Mouse (Mus musculus): Measurements from ENCODE around the gene Slit2. TPM values are rescaled to one million over a fixed set of nuclear protein-coding genes. Genes with fewer than 3 reads are reported as not detected.

The Slit2 gene
- polyA plus RNA-seq, 1 experiment = 4.9 TPM

DNA sequence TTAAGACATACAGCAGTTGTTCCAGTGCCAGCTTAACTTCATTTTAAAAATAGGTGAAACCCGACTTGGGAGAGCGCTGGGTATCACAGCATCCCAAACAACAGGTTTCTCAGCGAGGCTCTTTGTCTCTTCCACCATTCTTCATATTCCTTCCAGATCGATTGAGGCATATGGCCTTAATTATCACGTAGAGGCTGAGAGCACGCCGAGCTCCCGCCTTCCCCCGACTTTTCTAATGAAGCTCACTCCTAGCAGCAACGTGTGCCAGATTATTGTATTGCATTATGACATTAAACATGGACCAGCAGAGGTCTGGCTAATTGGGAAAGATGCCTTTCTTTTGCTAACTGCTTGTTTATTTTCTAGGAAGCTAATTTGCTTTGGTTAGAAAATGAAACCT is 75.7 kb downstream of the Slit2 start:
- H3K79me2 ChIP-seq (ENCODE audit: control insufficient read depth, insufficient read depth) = no peaks in the 10 kb centered on the region
- no peak overlapping the region for H3K4me3 ChIP-seq (ENCODE audit: insufficient read depth, poor library complexity, severe bottlenecking)
- no peaks in the 10 kb centered on the region for H3K36me3 ChIP-seq (ENCODE audit: control insufficient read depth, insufficient read depth)
- TF ChIP-seq MYOD1 (IDR thresholded peaks at IDR 0.05; ENCODE audit: control insufficient read depth, insufficient read length, low read depth) (no peak), USF1 (IDR thresholded peaks at IDR 0.05; ENCODE audit: low read depth) (no peak), FOSL1 (IDR thresholded peaks at IDR 0.05; ENCODE audit: insufficient read depth, low read length, poor library complexity, severe bottlenecking) (no peak), CEBPB (IDR thresholded peaks at IDR 0.05; ENCODE audit: low read depth) (no peak), MYOG (IDR thresholded peaks at IDR 0.05; ENCODE audit: control insufficient read depth, extremely low read depth, insufficient read length) (no peak), MAX (IDR thresholded peaks at IDR 0.05) (no peak), CTCF (IDR thresholded peaks at IDR 0.05; ENCODE audit: control insufficient read depth, insufficient read depth, insufficient read length) (no peak)
- H3K79me3 ChIP-seq (ENCODE audit: low read depth) = no peaks in the 10 kb centered on the region
- H3ac ChIP-seq (ENCODE audit: control insufficient read depth, insufficient read length, low read depth) = no peak overlapping the region
- no peaks in the 10 kb centered on the region for H3K27me3 ChIP-seq (ENCODE audit: control insufficient read depth, insufficient read depth, insufficient read length)

DNA sequence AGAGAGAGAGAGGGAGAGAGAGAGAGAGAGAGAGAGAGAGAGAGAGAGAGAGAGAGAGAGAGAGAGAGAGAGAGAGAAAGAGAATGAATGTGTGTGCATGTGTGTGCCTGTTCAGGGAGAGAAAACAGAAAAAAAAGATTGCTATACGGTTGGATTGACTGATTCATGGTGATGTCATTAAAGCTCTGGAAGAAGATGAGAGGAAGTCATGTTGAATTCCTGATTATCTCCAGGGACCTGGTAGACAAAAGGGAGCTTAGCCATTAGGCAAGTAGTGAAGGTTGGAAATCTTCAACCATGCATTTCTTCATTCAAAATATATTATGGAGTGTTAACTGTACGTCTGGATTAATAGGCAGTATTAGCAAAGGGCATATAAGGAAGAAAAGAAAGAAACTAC is 77.8 kb downstream of the Slit2 start:
- TF ChIP-seq CEBPB (IDR thresholded peaks at IDR 0.05; ENCODE audit: low read depth) (no peak), FOSL1 (IDR thresholded peaks at IDR 0.05; ENCODE audit: insufficient read depth, low read length, poor library complexity, severe bottlenecking) (no peak), MAX (IDR thresholded peaks at IDR 0.05) (no peak), MYOG (IDR thresholded peaks at IDR 0.05; ENCODE audit: control insufficient read depth, extremely low read depth, insufficient read length) (no peak), USF1 (IDR thresholded peaks at IDR 0.05; ENCODE audit: low read depth) (no peak), MYOD1 (IDR thresholded peaks at IDR 0.05; ENCODE audit: control insufficient read depth, insufficient read length, low read depth) (no peak)
- Histone ChIP-seq H3K4me3 (ENCODE audit: insufficient read depth, poor library complexity, severe bottlenecking) (no peak overlapping the region), H3K36me3 (ENCODE audit: control insufficient read depth, insufficient read depth) (no peaks in the 10 kb centered on the region), H3K79me3 (ENCODE audit: low read depth) (no peaks in the 10 kb centered on the region), H3K79me2 (ENCODE audit: control insufficient read depth, insufficient read depth) (no peaks in the 10 kb centered on the region), H3K27me3 (ENCODE audit: control insufficient read depth, insufficient read depth, insufficient read length) (no peaks in the 10 kb centered on the region), H3ac (ENCODE audit: control insufficient read depth, insufficient read length, low read depth) (no peak overlapping the region)

DNA sequence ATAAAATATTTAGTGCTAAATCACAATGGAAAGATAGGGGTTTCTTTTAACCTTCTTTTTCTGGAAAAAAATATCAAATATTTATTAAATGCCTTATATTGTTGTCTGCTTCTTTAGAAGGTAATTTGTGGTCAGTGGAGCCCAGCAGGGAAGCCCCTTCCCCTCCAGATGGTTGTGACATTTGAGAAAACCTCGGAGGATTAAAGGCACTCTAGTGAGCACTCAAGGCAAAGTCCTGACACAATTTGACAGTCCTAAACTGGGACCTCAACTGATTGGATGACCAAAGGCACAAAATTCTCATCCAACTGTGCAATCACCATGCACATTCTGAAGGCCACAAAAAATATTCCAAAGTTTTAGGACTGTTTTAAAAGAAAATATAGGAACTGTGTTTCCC is 95.8 kb downstream of the Slit2 start:
- Histone ChIP-seq H3K79me3 (ENCODE audit: low read depth) (no peaks in the 10 kb centered on the region), H3K27me3 (ENCODE audit: control insufficient read depth, insufficient read depth, insufficient read length) (no peaks in the 10 kb centered on the region), H3K79me2 (ENCODE audit: control insufficient read depth, insufficient read depth) (no peaks in the 10 kb centered on the region), H3ac (ENCODE audit: control insufficient read depth, insufficient read length, low read depth) (no peak overlapping the region), H3K36me3 (ENCODE audit: control insufficient read depth, insufficient read depth) (no peaks in the 10 kb centered on the region), H3K4me3 (ENCODE audit: insufficient read depth, poor library complexity, severe bottlenecking) (no peak overlapping the region)
- TF ChIP-seq FOSL1 (IDR thresholded peaks at IDR 0.05; ENCODE audit: insufficient read depth, low read length, poor library complexity, severe bottlenecking) (no peak), USF1 (IDR thresholded peaks at IDR 0.05; ENCODE audit: low read depth) (no peak), CEBPB (IDR thresholded peaks at IDR 0.05; ENCODE audit: low read depth) (no peak), MAX (IDR thresholded peaks at IDR 0.05) (no peak), CTCF (IDR thresholded peaks at IDR 0.05; ENCODE audit: control insufficient read depth, insufficient read depth, insufficient read length) (no peak), MYOG (IDR thresholded peaks at IDR 0.05; ENCODE audit: control insufficient read depth, extremely low read depth, insufficient read length) (no peak)

DNA sequence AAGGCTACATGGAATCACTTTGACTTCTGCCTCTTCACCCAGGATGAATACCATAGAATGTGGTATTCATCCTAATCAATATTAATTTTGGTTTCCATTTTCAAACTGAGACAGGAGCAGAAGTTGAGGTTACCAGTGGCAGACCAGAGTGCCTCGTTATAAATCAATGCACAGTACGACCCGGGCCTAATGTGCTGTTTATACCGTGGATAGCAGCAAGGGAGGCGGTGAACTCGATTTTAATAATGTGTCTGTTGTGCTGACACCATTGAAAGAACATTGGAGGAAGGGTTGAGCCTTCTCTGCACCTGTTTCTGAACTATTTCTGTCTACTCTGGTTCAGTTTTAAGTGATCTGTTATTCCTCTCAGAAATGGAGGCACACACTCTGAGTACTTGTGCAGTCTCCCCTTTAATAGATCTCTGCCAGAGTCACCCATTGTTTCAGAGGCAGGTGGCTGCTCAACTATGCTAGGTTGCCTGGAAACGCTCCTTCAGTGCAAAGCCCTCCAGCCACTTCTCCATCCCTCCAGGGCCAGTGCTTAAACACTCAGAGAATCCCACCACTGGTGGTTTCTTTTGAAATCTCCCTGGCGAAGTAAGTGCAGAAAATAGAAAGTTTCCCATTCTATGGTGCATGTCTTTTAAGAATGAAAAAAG is 98.4 kb downstream of the Slit2 start:
- TF ChIP-seq MYOD1 (IDR thresholded peaks at IDR 0.05; ENCODE audit: control insufficient read depth, insufficient read length, low read depth) (no peak), MYOG (IDR thresholded peaks at IDR 0.05; ENCODE audit: control insufficient read depth, extremely low read depth, insufficient read length) (no peak), USF1 (IDR thresholded peaks at IDR 0.05; ENCODE audit: low read depth) (no peak), CEBPB (IDR thresholded peaks at IDR 0.05; ENCODE audit: low read depth) (no peak), FOSL1 (IDR thresholded peaks at IDR 0.05; ENCODE audit: insufficient read depth, low read length, poor library complexity, severe bottlenecking) (no peak), MAX (IDR thresholded peaks at IDR 0.05) (no peak), CTCF (IDR thresholded peaks at IDR 0.05; ENCODE audit: control insufficient read depth, insufficient read depth, insufficient read length) (no peak)
- Histone ChIP-seq H3ac (ENCODE audit: control insufficient read depth, insufficient read length, low read depth) (no peak overlapping the region), H3K4me3 (ENCODE audit: insufficient read depth, poor library complexity, severe bottlenecking) (no peak overlapping the region), H3K79me2 (ENCODE audit: control insufficient read depth, insufficient read depth) (no peaks in the 10 kb centered on the region), H3K36me3 (ENCODE audit: control insufficient read depth, insufficient read depth) (no peaks in the 10 kb centered on the region), H3K27me3 (ENCODE audit: control insufficient read depth, insufficient read depth, insufficient read length) (no peaks in the 10 kb centered on the region), H3K79me3 (ENCODE audit: low read depth) (no peaks in the 10 kb centered on the region)

DNA sequence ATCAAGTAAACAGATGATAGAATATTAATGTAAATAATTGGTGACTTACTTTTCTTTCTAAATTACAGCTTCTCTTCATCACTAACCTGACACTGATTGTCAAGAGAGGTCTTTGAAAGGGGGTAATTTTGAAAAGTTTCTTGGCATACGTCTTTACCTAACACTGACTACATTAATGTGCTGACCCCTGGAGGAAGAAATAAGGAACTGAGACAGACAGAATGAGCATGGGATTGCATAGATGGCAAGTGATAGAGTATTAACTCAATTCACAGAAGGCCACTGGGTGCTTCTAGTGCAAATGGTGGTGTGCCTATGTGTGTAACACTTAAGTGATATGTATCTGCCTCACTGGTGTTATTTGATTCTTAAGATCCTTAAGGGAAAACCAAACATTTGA is 130.5 kb downstream of the Slit2 start:
- no peaks in the 10 kb centered on the region for H3K36me3 ChIP-seq (ENCODE audit: control insufficient read depth, insufficient read depth)
- H3K79me3 ChIP-seq (ENCODE audit: low read depth) = no peaks in the 10 kb centered on the region
- H3K79me2 ChIP-seq (ENCODE audit: control insufficient read depth, insufficient read depth) = no peaks in the 10 kb centered on the region
- H3ac ChIP-seq (ENCODE audit: control insufficient read depth, insufficient read length, low read depth) = no peak overlapping the region
- TF ChIP-seq MAX (IDR thresholded peaks at IDR 0.05) (no peak), CEBPB (IDR thresholded peaks at IDR 0.05; ENCODE audit: low read depth) (no peak), MYOD1 (IDR thresholded peaks at IDR 0.05; ENCODE audit: control insufficient read depth, insufficient read length, low read depth) (no peak), CTCF (IDR thresholded peaks at IDR 0.05; ENCODE audit: control insufficient read depth, insufficient read depth, insufficient read length) (no peak), USF1 (IDR thresholded peaks at IDR 0.05; ENCODE audit: low read depth) (no peak), FOSL1 (IDR thresholded peaks at IDR 0.05; ENCODE audit: insufficient read depth, low read length, poor library complexity, severe bottlenecking) (no peak), MYOG (IDR thresholded peaks at IDR 0.05; ENCODE audit: control insufficient read depth, extremely low read depth, insufficient read length) (no peak)
- H3K4me3 ChIP-seq (ENCODE audit: insufficient read depth, poor library complexity, severe bottlenecking) = no peak overlapping the region
- no peaks in the 10 kb centered on the region for H3K27me3 ChIP-seq (ENCODE audit: control insufficient read depth, insufficient read depth, insufficient read length)

Data from C2C12 (cell line).